13 mouse cellular contexts compared by ENCODE assay signal in genomic region chr9:73962471-73962870, GRCm38 (mm10).
"Had no signal": no experiment of that assay in that cellular context is flagged by ENCODE, and none has a peak within 500 bp of the region (broad histone marks: within the 10 kb centered on the region; RNA-seq: fewer than 3 reads in every experiment).

No protein-coding gene starts in this region.

- DNase-seq: gastrocnemius, postnatal 10 days; gastrocnemius, postnatal 25 days; heart, adult 18-20 months; heart, postnatal 10 days; heart, postnatal 4 days; kidney, adult 18-20 months; kidney, adult 8-10 months; kidney, postnatal 14 days; kidney, postnatal 36 days; layer of hippocampus, adult 9-11 months; layer of hippocampus, postnatal 36 days; left cerebral cortex, postnatal 4 days; lung, adult 18-20 months had no signal
